Comparison of ENCODE assay signal across 21 mouse cellular contexts in the genomic region with DNA sequence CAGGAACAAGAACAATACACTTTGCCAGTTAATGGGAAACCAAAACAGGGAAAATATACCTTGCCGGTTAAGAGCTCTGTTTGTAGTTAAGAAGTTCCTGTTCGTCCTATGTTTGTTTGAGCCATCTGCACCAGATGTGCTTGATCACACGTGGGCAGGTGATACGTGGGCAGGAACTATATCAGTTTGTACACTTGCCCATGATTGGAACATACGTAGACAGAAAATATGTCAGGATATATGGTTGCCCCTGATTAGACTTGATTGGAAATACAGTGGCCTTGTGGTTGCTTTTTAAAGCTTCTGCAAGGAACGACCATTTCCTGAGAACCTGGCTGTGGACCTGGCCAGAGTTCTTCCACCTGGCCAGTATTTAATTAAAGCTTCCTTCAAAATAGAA.
DNase-seq lines count a peak whose midpoint lies in the region; ATAC-seq lines count a peak whose summit lies in the region.
"Had no signal": no experiment of that assay in that cellular context is flagged by ENCODE, and none has a peak within 500 bp of the region (broad histone marks: within the 10 kb centered on the region; RNA-seq: fewer than 3 reads in every experiment).

No protein-coding gene starts in this region.

- ATAC-seq in common myeloid progenitor, adult 5-6 weeks (replicated peaks; ENCODE audit: low read depth, poor library complexity, severe bottlenecking), result peak; percentile 58
- peak; percentile 21; the same call in 1 of the 2 replicates for ATAC-seq in megakaryocyte, adult 5-6 weeks (ENCODE audit: poor library complexity, severe bottlenecking)
- ATAC-seq in megakaryocyte-erythroid progenitor cell, adult 5-6 weeks (replicated peaks; ENCODE audit: low FRiP score, low TSS enrichment, poor library complexity, severe bottlenecking), result no peak
- ATAC-seq in heart, embryonic 11.5 days (replicated peaks; ENCODE audit: insufficient number of reproducible peaks, low FRiP score, low TSS enrichment), result no peak
- ATAC-seq: activated CD4-positive, CD25-positive, alpha-beta regulatory T cell, adult 4 months; forebrain, embryonic 13.5 days; forebrain, embryonic 15.5 days; forebrain, postnatal 0 days; Patski had no signal

- H3K4me1 ChIP-seq in heart, embryonic 11.5 days (ENCODE audit: control insufficient read depth, insufficient read depth, low read length), result no peaks in the 10 kb centered on the region
- H3K4me1 ChIP-seq: embryonic facial prominence, embryonic 10.5 days; embryonic facial prominence, embryonic 12.5 days; forebrain, embryonic 13.5 days; forebrain, embryonic 15.5 days had no signal

- no peak overlapping the region for H3K27ac ChIP-seq in heart, embryonic 11.5 days (ENCODE audit: low read depth, low read length)
- H3K27ac ChIP-seq: embryonic facial prominence, embryonic 10.5 days; embryonic facial prominence, embryonic 12.5 days; forebrain, embryonic 13.5 days; forebrain, embryonic 15.5 days had no signal

- WGBS in heart, embryonic 11.5 days (ENCODE audit: insufficient replicate concordance), result 70% methylated on average over 6 of the region's 6 CpGs

- H3K9me3 ChIP-seq in heart, embryonic 11.5 days (replicated peaks; ENCODE audit: control insufficient read depth, low read length), result no peaks in the 10 kb centered on the region
- H3K9me3 ChIP-seq: embryonic facial prominence, embryonic 10.5 days; embryonic facial prominence, embryonic 12.5 days; forebrain, embryonic 13.5 days; forebrain, embryonic 15.5 days had no signal

- H3K27me3 ChIP-seq in heart, embryonic 11.5 days (ENCODE audit: control insufficient read depth, insufficient read depth, low read length), result no peaks in the 10 kb centered on the region
- H3K27me3 ChIP-seq: embryonic facial prominence, embryonic 12.5 days; forebrain, embryonic 13.5 days; forebrain, embryonic 15.5 days; Patski had no signal

- intact Hi-C loops in left cerebral cortex, postnatal 25 days (cut with DNase I), result no loop called here

- DNase-seq in 416B (ENCODE audit: low read depth), result peak; percentile 83
- DNase-seq in left cerebral cortex, postnatal 25 days (ENCODE audit: low spot score in 2 of 2), result no peak
- DNase-seq: adrenal gland, adult 8-10 months; adrenal gland, postnatal 14 days; adrenal gland, postnatal 36 days; cerebellum, adult 11-12 months; cerebellum, adult 2 months; cerebellum, adult 9-10 months; cerebellum, postnatal 14 days; cerebellum, postnatal 36 days; forebrain, postnatal 0 days had no signal

- no peak overlapping the region for H3K4me3 ChIP-seq in heart, embryonic 11.5 days (ENCODE audit: low read depth, low read length)
- H3K4me3 ChIP-seq: embryonic facial prominence, embryonic 10.5 days; embryonic facial prominence, embryonic 12.5 days; forebrain, embryonic 13.5 days; forebrain, embryonic 15.5 days had no signal

- no peak overlapping the region for H3K9ac ChIP-seq in heart, embryonic 11.5 days (ENCODE audit: low read depth, low read length)
- H3K9ac ChIP-seq: embryonic facial prominence, embryonic 12.5 days; forebrain, embryonic 13.5 days; forebrain, embryonic 15.5 days; forebrain, postnatal 0 days had no signal

- H3K36me3 ChIP-seq in heart, embryonic 11.5 days (ENCODE audit: control insufficient read depth, insufficient read depth, low read length), result no peaks in the 10 kb centered on the region
- H3K36me3 ChIP-seq: embryonic facial prominence, embryonic 10.5 days; embryonic facial prominence, embryonic 12.5 days; forebrain, embryonic 15.5 days had no signal

- H3K4me2 ChIP-seq in heart, embryonic 11.5 days, result no peak overlapping the region
- H3K4me2 ChIP-seq: embryonic facial prominence, embryonic 12.5 days; forebrain, embryonic 13.5 days; forebrain, embryonic 15.5 days had no signal

Comparison
In these comparisons a context has a peak if more than half of its experiments do, and no peak if none do; other contexts are left out.
1. ATAC-seq: peak in common myeloid progenitor, adult 5-6 weeks (single experiment) and megakaryocyte, adult 5-6 weeks (single experiment); none in megakaryocyte-erythroid progenitor cell, adult 5-6 weeks (single experiment) and heart, embryonic 11.5 days (single experiment).